Mouse (Mus musculus) stomach, embryonic 16.5 days (tissue): ENCODE measurements around the gene Rapgefl1. TPM values are rescaled to one million over a fixed set of nuclear protein-coding genes. Genes with fewer than 3 reads are reported as not detected.
"Not testable (repeated sequence)": the region's sequence is repeated elsewhere in the genome, so short reads cannot be mapped to it uniquely, and the experiment has no call there.

ENCODE experiments used
- ATAC-seq: fragments of 200-750 bp; cut with Nextera tagmentation; 2 replicates; pipeline ENCODE4 v1.8.0; 2017; ENCODE audit warnings: moderate number of reproducible peaks, moderate TSS enrichment; ENCODE audit not compliant: insufficient read depth, low FRiP score
- H3K27ac ChIP-seq: fragments of 300-500 bp; sonication (generic); 2 replicates; pipeline ENCODE4 v1.5.1; 2014; ENCODE audit warnings: low read length
- H3K27me3 ChIP-seq: fragments of 300-500 bp; sonication (generic); 2 replicates; pipeline ENCODE4 v1.6.1; 2014; ENCODE audit warnings: low read length, control low read depth, mixed read lengths; ENCODE audit not compliant: control insufficient read depth, insufficient read depth
- H3K36me3 ChIP-seq: fragments of 300-500 bp; sonication (generic); 2 replicates; pipeline ENCODE4 v1.6.1; 2014; ENCODE audit warnings: low read length; ENCODE audit not compliant: control insufficient read depth, insufficient read depth
- H3K4me1 ChIP-seq: fragments of 300-500 bp; sonication (generic); 2 replicates; pipeline ENCODE4 v1.6.1; 2014; ENCODE audit warnings: low read length, control low read depth, mixed read lengths; ENCODE audit not compliant: control insufficient read depth, insufficient read depth
- H3K4me2 ChIP-seq: fragments of 300-500 bp; sonication (generic); 2 replicates; pipeline ENCODE4 v1.6.1; 2014; ENCODE audit warnings: low read depth, low read length, mixed read lengths
- H3K4me3 ChIP-seq: fragments of 300-500 bp; sonication (generic); replicated peaks from 2 replicates; pipeline ENCODE4 v1.5.1; 2014; ENCODE audit warnings: mild to moderate bottlenecking, low read length
- H3K9ac ChIP-seq: fragments of 300-500 bp; sonication (generic); 2 replicates; pipeline ENCODE4 v1.6.1; 2014; ENCODE audit warnings: low read length
- H3K9me3 ChIP-seq: fragments of 300-500 bp; sonication (generic); replicated peaks from 2 replicates; pipeline ENCODE4 v1.6.1; 2016; ENCODE audit warnings: low read length, control low read depth; ENCODE audit not compliant: control insufficient read depth
- WGBS: fragments of 180-500 bp; shearing (Covaris S2); extraction: QIAGEN DNeasy Blood & Tissue Kit; methylation state at CpG from one replicate; pipeline ENCODE4 v1.1.7; 2014; 5-methylcytosine and 5-hydroxymethylcytosine counted together
- polyA plus RNA-seq: library from polyadenylated mRNA; unstranded; fragments of >200 nt; fragmentation: Nextera tagmentation; extraction: Ambion mirVana; gene quantifications from 2 replicates; pipeline ENCODE4 v1.2.1, GENCODE M21; 2015

Gene Rapgefl1
- polyA plus RNA-seq, 1 experiment from 2014 or later = 6.5 TPM

DNA sequence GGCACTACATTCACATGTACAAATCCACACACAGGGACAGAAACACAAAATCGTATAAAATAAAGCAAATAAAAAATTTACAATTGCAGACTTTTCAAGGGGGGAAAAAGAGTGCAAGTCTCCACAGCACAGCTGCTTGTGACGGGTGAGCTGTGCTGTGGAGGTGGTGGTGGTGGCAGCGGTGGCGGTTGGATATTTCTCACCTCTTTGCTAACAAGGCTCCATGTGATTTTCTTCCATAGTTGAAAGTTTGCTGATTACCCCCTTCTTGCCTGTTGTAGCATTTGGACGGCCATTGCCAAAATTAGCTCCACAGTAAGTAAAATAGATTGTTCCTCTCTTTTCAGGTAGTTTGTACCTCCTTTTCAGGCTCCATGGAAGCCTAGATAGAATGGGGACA, 32.0 kb upstream of the Rapgefl1 start, which contains the start of gene Casc3:
Gene Casc3 (plus strand): TSS at position 301 of the 400 bp plus-strand sequence.
- Histone ChIP-seq H3K4me2 (no peak within 1 kb of the TSS), H3K27me3 (no peaks in the 10 kb centered on the region), H3K9ac (no peak within 1 kb of the TSS), H3K9me3 (no peaks in the 10 kb centered on the region), H3K27ac (no peak within 1 kb of the TSS), H3K36me3 (peaks cover 14% of the 10 kb centered on the region), H3K4me1 (no peaks in the 10 kb centered on the region; the same call in 1 of the 2 replicates), H3K4me3 (no peak within 1 kb of the TSS)
- ATAC-seq = no peak
- 91% methylated on average over 5 of the region's 5 CpGs for WGBS

- Histone ChIP-seq H3K27me3 (no peaks in the 10 kb centered on the region), H3K9ac (no peak overlapping the region), H3K4me3 (no peak overlapping the region), H3K27ac (peak overlapping the region; percentile 71; the same call in 1 of the 2 replicates), H3K4me1 (peaks cover 10% of the 10 kb centered on the region), H3K36me3 (peaks cover 18% of the 10 kb centered on the region; the same call in 1 of the 2 replicates), H3K4me2 (peak overlapping the region; percentile 42; the same call in 1 of the 2 replicates), H3K9me3 (no peaks in the 10 kb centered on the region)
- 71% methylated on average over 2 of the region's 2 CpGs for WGBS
- no peak for ATAC-seq
These were observed 28.2 kb upstream of the Rapgefl1 start for GRCm38 (mm10) chr11:98808417-98808816.

GRCm38 (mm10) chr11:98809457-98810290, 26.9 kb upstream of the Rapgefl1 start:
- peak overlapping the region; percentile 75 for H3K4me3 ChIP-seq
- no peaks in the 10 kb centered on the region for H3K9me3 ChIP-seq
- peaks cover 15% of the 10 kb centered on the region; the same call in 1 of the 2 replicates for H3K36me3 ChIP-seq
- peak overlapping the region; percentile 91 for H3K9ac ChIP-seq
- H3K27ac ChIP-seq = peak overlapping the region; percentile 99
- ATAC-seq = peak; percentile 99
- no peaks in the 10 kb centered on the region for H3K27me3 ChIP-seq
- peaks cover 10% of the 10 kb centered on the region for H3K4me1 ChIP-seq
- H3K4me2 ChIP-seq = peak overlapping the region; percentile 74
- under 1% methylated on average over 84 of the region's 84 CpGs for WGBS

DNA sequence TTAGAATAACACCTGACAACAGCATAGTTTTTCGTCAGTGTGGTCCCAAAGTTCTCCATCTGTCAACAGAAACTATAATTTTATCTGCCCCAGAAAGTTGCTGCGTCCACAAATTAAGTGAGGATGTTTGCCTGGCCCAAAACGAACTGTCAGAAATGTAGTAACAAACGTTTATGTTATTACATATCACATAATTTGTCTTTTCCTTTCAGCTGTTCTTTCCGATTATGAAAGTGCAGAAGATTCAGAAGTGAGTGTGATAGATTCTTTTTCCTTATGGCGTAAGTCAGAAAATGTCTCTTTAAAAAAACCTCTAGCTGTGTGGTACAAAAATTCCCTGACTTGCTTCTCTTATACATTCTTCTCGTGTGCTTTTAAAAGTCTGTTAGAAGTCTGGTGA, 25.9 kb upstream of the Rapgefl1 start:
- Histone ChIP-seq H3K4me2 (peak overlapping the region; percentile 74), H3K27ac (peak overlapping the region; percentile 99; the same call in 1 of the 2 replicates), H3K9me3 (no peaks in the 10 kb centered on the region), H3K27me3 (no peaks in the 10 kb centered on the region), H3K9ac (peak overlapping the region; percentile 91), H3K36me3 (peaks cover 12% of the 10 kb centered on the region), H3K4me1 (peaks cover 10% of the 10 kb centered on the region), H3K4me3 (peak overlapping the region; percentile 75)
- no peak for ATAC-seq
- WGBS = 43% methylated on average over 7 of the region's 7 CpGs

DNA sequence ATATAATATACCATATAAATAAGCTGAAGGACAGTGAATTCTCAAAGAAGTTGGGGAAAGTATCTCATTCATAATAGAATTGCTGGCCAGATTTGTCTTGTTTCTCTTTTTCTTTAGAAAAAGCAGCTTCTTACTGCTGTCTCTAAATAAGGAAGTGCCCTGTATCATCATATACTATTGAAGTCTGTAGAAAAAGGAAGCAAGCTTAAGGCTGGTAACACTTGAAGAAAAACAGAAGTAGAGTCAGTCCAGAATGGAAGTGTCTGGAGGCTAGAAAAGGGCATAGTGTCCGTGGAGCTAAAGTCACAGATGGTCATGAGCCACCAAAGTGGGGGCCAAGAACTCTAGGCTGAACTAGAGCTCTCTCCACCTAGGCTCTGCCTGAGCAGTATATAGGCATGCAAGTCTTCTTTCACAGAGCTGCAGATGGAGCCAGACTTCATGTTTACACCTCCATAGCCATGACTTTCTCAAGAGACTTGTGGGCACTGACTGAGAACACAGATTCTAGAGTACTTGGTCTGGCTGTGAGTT, 19.8 kb upstream of the Rapgefl1 start:
- no peaks in the 10 kb centered on the region for H3K4me1 ChIP-seq
- no peak overlapping the region for H3K9ac ChIP-seq
- no peaks in the 10 kb centered on the region for H3K27me3 ChIP-seq
- no peak overlapping the region for H3K4me3 ChIP-seq
- 92% methylated on average over 1 of the region's 1 CpGs for WGBS
- no peak overlapping the region for H3K27ac ChIP-seq
- no peak overlapping the region for H3K4me2 ChIP-seq
- ATAC-seq = no peak
- H3K9me3 ChIP-seq = no peaks in the 10 kb centered on the region
- H3K36me3 ChIP-seq = peaks cover 40% of the 10 kb centered on the region

DNA sequence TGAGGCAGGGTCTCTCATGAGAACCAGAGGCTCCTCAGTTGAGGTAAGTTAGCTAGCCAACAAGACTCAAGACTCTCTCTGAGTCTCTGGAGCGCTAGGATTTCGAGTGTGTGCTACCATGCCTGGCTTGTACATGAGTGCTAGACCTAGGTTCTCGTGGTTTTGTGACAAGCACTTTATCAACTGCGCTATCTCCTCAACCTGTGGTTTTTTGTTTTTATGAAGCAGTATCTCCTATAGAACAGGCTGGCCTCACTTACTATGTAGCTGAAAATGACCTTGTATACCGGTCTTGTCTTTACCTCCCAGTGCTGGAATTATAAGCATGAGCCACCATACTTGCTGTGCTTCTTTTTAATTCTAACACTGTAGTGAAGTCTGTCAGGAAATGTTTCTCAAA, 15.6 kb upstream of the Rapgefl1 start:
- Histone ChIP-seq H3K4me3 (no peak overlapping the region), H3K9ac (no peak overlapping the region), H3K9me3 (no peaks in the 10 kb centered on the region), H3K27ac (no peak overlapping the region), H3K4me1 (no peaks in the 10 kb centered on the region), H3K4me2 (no peak overlapping the region), H3K36me3 (peaks cover 49% of the 10 kb centered on the region), H3K27me3 (no peaks in the 10 kb centered on the region)
- no peak for ATAC-seq
- 93% methylated on average over 5 of the region's 5 CpGs for WGBS

DNA sequence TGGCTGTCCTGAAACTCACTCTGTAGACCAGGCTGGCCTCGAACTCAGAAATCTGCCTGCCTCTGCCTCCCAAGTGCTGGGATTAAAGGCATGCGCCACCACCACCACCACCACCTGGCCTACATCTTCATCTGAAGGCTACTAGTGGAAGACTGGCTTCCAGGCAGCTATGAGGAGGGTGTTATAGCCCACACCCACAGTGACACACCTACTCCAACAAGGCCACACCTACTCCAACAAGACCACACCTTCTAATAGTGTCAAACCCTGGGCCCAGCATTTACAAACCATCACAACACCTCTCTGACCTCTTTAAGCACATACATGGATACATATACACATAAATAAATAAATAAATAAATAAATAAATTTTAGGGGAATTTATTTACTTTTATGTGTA, 10.5 kb upstream of the Rapgefl1 start:
- peaks cover 49% of the 10 kb centered on the region for H3K36me3 ChIP-seq

DNA sequence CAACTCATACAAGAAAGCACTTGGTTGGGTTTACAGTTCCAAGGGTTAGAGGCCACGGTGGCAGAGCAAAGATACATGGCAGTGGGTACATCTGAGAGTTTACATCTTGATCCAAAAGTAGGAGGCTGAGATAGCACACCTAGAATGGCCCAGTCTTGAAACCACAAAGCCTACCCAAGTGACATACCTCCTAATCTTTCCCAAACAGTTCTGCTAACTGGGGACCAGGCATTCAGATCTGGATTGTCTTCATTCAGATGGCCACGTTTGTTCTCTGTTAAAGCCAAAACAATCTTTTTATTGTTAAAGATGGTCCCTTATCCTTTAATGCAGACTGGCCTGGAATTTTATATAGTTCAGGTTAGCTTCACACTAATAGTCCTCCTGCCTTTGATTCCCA, 8.7 kb upstream of the Rapgefl1 start:
- Histone ChIP-seq H3K27ac (no peak overlapping the region), H3K4me3 (no peak overlapping the region), H3K4me1 (no peaks in the 10 kb centered on the region), H3K36me3 (peaks cover 46% of the 10 kb centered on the region), H3K27me3 (no peaks in the 10 kb centered on the region), H3K9me3 (no peaks in the 10 kb centered on the region), H3K4me2 (no peak overlapping the region), H3K9ac (no peak overlapping the region)
- no peak for ATAC-seq
- 89% methylated on average over 2 of the region's 2 CpGs for WGBS

More for the DNA sequence above, 10.5 kb upstream of the Rapgefl1 start:
- not testable (repeated sequence) for ATAC-seq, H3K4me3 ChIP-seq, H3K9ac ChIP-seq, H3K4me1 ChIP-seq, H3K9me3 ChIP-seq, H3K27ac ChIP-seq, H3K27me3 ChIP-seq, H3K4me2 ChIP-seq
- WGBS = 100% methylated on average over 2 of the region's 2 CpGs

- no peak for ATAC-seq
- H3K4me3 ChIP-seq = no peak overlapping the region
- H3K9ac ChIP-seq = no peak overlapping the region
- no peaks in the 10 kb centered on the region for H3K9me3 ChIP-seq
- peaks cover 41% of the 10 kb centered on the region for H3K36me3 ChIP-seq
- H3K4me1 ChIP-seq = no peaks in the 10 kb centered on the region
- 69% methylated on average over 12 of the region's 12 CpGs for WGBS
- no peak overlapping the region for H3K4me2 ChIP-seq
- H3K27me3 ChIP-seq = no peaks in the 10 kb centered on the region
- no peak overlapping the region for H3K27ac ChIP-seq
These were observed 7.4 kb upstream of the Rapgefl1 start for GRCm38 (mm10) chr11:98829091-98829775.
